Mouse (Mus musculus) neural tube, embryonic 11.5 days (tissue): ENCODE measurements at regions not wholly inside any gene's neighbourhood (a gene's known extent, or its start where the extent isn't known, plus 50 kb on each side); places are given as distances from the start of the nearest gene placed in this dataset.

Experiments
- ATAC-seq: fragments of 200-750 bp; cut with Nextera tagmentation; 2 replicates; pipeline ENCODE4 v1.8.0; 2017; ENCODE audit warnings: moderate number of reproducible peaks, mild to moderate bottlenecking, moderate TSS enrichment, moderate library complexity; ENCODE audit not compliant: insufficient read depth, low FRiP score, low TSS enrichment
- DNase-seq: peaks from one replicate; pipeline ENCODE4 v3.0.0-alpha.2; 2015; ENCODE audit warnings: low spot score
- H3K27ac ChIP-seq: fragments of 300-500 bp; sonication (generic); 2 replicates; pipeline ENCODE4 v1.5.1; 2014; ENCODE audit warnings: low read depth, mild to moderate bottlenecking, low read length
- H3K27me3 ChIP-seq: fragments of 300-500 bp; sonication (generic); 2 replicates; pipeline ENCODE4 v1.6.1; 2014; ENCODE audit warnings: mild to moderate bottlenecking, low read length, mixed read lengths; ENCODE audit not compliant: control insufficient read depth, insufficient read depth
- H3K36me3 ChIP-seq: fragments of 300-500 bp; sonication (generic); 2 replicates; pipeline ENCODE4 v1.6.1; 2014; ENCODE audit warnings: mild to moderate bottlenecking, low read length, moderate library complexity, mixed read lengths; ENCODE audit not compliant: control insufficient read depth, insufficient read depth
- H3K4me1 ChIP-seq: fragments of 300-500 bp; sonication (generic); 2 replicates; pipeline ENCODE4 v1.6.1; 2014; ENCODE audit warnings: low read length, mixed read lengths; ENCODE audit not compliant: control insufficient read depth, insufficient read depth
- H3K4me2 ChIP-seq: fragments of 300-500 bp; sonication (generic); 2 replicates; pipeline ENCODE4 v1.6.1; 2014; ENCODE audit warnings: low read depth, mild to moderate bottlenecking, moderate library complexity
- H3K4me3 ChIP-seq: fragments of 300-500 bp; sonication (generic); 2 replicates; pipeline ENCODE4 v1.5.1; 2014; ENCODE audit warnings: low read depth, low read length
- H3K9ac ChIP-seq: fragments of 300-500 bp; sonication (generic); 2 replicates; pipeline ENCODE4 v1.6.1; 2014; ENCODE audit warnings: mild to moderate bottlenecking, low read length
- H3K9me3 ChIP-seq: fragments of 300-500 bp; sonication (generic); 2 replicates; pipeline ENCODE4 v1.6.1; 2016; ENCODE audit warnings: low read length; ENCODE audit not compliant: control insufficient read depth
- WGBS: fragments of 180-500 bp; shearing (Covaris S2); extraction: QIAGEN DNeasy Blood & Tissue Kit; methylation state at CpG from one replicate; pipeline ENCODE4 v1.1.7; 2014; 5-methylcytosine and 5-hydroxymethylcytosine counted together

DNA sequence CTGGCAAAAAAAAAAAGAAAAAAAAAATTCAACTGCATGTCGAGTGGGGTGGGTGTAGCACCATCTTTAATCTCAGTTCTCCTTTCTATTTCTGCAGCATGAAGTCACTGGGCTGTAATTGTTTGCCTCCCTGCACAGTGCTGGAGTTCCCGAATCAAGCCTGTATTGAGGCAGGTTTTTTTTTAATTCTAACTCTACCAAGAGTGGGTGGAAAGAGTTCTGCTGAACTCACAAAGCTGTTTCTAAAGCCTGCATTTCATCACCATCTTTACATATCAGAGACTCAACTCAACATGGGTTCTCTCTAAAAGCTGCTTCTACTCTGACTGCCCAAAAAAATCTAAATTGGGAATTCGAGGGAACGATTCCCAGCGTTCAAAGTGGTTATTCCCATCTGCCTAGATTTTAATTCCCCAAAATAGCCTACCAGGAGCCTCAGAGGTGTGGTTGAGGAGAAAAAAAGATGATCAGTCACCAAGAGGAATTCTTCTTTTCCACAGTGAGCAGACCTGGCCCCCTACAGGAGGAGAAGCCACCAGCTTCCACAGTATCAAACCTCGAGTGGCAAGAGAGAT lies 160.4 kb upstream of the Cdh5 start:
- no peak for DNase-seq
- no peaks in the 10 kb centered on the region for H3K4me1 ChIP-seq
- no peaks in the 10 kb centered on the region for H3K27me3 ChIP-seq
- H3K9me3 ChIP-seq: no peaks in the 10 kb centered on the region
- no peak overlapping the region for H3K4me2 ChIP-seq
- H3K4me3 ChIP-seq: no peak overlapping the region
- 89% methylated on average over 6 of the region's 6 CpGs for WGBS
- no peak for ATAC-seq
- no peak overlapping the region for H3K27ac ChIP-seq
- H3K9ac ChIP-seq: no peak overlapping the region
- no peaks in the 10 kb centered on the region for H3K36me3 ChIP-seq

DNA sequence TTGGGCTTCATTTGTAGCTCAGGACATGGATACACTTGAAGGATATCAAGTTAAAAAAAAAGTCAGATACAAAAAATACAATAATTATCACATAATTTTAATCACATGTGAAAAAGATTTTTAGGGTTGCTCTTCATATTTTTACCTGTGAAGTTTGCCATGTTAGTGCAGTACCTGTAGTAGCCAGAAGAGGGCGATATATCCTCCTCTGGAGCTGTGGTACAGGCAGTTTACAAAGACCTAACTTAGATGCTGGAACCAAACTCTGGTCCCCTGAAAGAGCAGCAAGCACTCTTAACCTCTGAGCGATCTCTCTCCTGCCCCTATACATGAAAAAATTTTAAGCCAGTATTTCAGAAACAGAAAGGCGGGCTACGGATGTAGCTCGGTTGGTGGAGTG lies 153.0 kb upstream of the Cdh5 start:
- WGBS: 75% methylated on average over 5 of the region's 5 CpGs
- H3K9me3 ChIP-seq: no peaks in the 10 kb centered on the region

DNA sequence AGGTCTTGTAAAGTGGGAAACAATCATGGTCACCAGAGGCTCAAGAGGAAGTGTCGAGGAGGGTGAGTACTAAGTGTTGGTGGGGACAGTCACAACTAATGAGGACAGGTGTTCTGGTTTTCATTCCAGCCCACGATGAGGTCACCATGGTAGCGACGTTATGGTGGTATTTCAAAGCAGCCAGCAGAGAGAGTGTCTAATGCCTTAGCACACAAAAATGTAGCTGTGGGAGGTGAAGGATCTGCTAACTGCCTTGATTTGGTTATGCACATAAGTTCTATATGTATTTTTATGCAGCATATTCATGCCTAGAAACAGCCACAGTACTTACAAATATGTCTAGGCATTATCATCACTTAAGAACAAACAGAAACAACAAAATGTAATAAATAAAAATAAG lies 151.0 kb upstream of the Cdh5 start:
- H3K4me2 ChIP-seq: no peak overlapping the region
- no peak overlapping the region for H3K27ac ChIP-seq
- ATAC-seq (no peak), DNase-seq (no peak)
- H3K4me3 ChIP-seq: no peak overlapping the region
- no peak overlapping the region for H3K9ac ChIP-seq
- H3K4me1 ChIP-seq: no peaks in the 10 kb centered on the region
- no peaks in the 10 kb centered on the region for H3K36me3 ChIP-seq
- WGBS: 85% methylated on average over 4 of the region's 4 CpGs
- H3K9me3 ChIP-seq: no peaks in the 10 kb centered on the region
- H3K27me3 ChIP-seq: no peaks in the 10 kb centered on the region

More for the DNA sequence above, 153.0 kb upstream of the Cdh5 start:
- no peak overlapping the region for H3K4me3 ChIP-seq
- no peak overlapping the region for H3K4me2 ChIP-seq
- ATAC-seq: no peak
- H3K9ac ChIP-seq: no peak overlapping the region
- no peaks in the 10 kb centered on the region for H3K36me3 ChIP-seq
- no peaks in the 10 kb centered on the region for H3K27me3 ChIP-seq
- DNase-seq: no peak
- H3K4me1 ChIP-seq: no peaks in the 10 kb centered on the region
- no peak overlapping the region for H3K27ac ChIP-seq

DNA sequence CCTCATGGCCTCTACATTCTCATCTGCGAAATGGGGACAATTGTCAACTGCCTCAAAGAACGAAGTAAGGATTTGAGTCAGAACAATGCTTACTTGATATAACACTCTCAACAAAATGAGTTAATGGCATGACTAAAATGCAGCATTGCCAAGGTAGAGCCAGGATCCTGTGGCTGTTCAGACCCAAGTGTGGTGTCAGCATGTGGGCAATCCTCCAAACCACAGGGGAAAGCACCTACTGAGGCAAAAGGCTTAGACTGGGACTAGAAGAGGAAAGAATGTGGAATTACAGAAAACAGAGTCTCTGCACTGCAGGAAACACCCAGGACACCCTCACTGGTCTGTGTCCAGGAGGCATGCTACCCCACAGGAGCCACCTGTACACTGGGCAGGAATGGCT lies 147.8 kb upstream of the Cdh5 start:
- Histone ChIP-seq H3K9ac (no peak overlapping the region), H3K27ac (no peak overlapping the region), H3K27me3 (no peaks in the 10 kb centered on the region), H3K4me3 (no peak overlapping the region), H3K4me1 (no peaks in the 10 kb centered on the region), H3K4me2 (no peak overlapping the region), H3K9me3 (no peaks in the 10 kb centered on the region), H3K36me3 (no peaks in the 10 kb centered on the region)
- ATAC-seq: no peak
- 94% methylated on average over 2 of the region's 2 CpGs for WGBS
- DNase-seq: no peak

DNA sequence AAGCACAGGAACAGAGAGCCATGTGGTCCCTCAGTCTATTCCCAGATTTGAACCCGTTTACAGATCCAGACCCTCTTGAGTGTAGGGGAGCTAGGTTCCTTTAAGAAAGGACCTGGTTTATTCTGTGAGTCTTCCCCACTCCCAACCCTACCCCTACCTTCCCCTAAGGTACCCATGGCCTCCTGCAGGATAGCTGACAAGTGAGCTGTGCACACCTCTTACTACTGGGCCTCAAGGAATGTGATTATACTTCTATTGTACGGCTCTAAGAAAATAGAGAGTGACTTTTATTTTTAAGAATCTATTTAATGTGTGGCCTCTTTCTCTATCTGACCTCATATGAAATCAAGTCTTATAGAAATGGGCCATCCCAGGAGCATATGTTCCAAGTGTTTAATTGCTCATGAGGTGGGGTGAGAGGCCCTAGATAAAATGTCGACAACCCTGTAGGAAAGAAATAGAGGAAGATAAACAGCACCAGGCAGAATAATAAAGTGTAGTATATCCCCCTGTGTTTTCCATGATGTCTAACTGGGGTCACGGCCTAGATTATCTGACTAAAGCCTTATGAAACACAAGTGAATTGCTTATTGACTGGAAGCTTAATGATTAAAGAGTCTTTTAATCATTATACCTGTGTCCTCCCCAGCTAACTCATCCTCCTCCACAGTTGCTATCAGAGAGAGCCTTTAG lies 145.7 kb upstream of the Cdh5 start:
- Histone ChIP-seq H3K4me3 (no peak overlapping the region), H3K27me3 (no peaks in the 10 kb centered on the region), H3K36me3 (no peaks in the 10 kb centered on the region), H3K27ac (no peak overlapping the region), H3K9ac (no peak overlapping the region), H3K4me2 (no peak overlapping the region), H3K4me1 (no peaks in the 10 kb centered on the region), H3K9me3 (no peaks in the 10 kb centered on the region)
- WGBS: 87% methylated on average over 4 of the region's 4 CpGs
- DNase-seq: no peak
- no peak for ATAC-seq

DNA sequence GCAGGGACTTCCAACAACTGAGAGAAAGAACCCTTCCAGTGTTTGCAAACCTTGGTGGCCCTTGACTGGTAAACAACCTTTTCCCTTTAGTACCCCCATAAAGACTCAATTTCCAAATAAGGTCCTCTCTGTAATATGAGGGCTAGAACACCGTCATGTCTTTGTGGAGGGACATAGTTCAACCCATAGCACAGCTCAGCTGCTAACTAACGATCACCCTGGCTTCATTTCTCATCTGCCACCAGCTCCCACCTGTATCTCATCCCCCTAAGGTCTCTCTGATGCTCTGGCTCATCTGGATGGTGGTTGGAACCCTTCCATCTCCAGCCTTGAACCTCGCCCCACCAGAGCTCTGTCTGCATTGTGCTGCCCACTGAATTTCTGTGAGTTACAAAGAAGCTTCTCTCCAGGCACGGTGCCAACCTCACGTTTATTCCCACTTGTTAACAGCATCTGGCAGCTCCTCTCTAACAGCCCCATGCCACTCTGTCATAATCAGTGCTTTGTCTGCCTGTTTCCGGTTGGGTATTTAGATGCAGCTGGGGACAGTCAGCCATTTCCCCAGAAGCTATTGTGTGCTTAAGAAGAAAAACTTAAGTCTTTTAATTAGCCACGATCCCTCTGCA lies 137.0 kb upstream of the Cdh5 start:
- H3K4me3 ChIP-seq: no peak overlapping the region
- DNase-seq: no peak
- ATAC-seq: no peak
- H3K9ac ChIP-seq: no peak overlapping the region
- H3K27me3 ChIP-seq: no peaks in the 10 kb centered on the region
- H3K4me2 ChIP-seq: no peak overlapping the region
- no peak overlapping the region for H3K27ac ChIP-seq
- 66% methylated on average over 7 of the region's 7 CpGs for WGBS
- no peaks in the 10 kb centered on the region for H3K4me1 ChIP-seq
- H3K36me3 ChIP-seq: no peaks in the 10 kb centered on the region
- no peaks in the 10 kb centered on the region for H3K9me3 ChIP-seq

DNA sequence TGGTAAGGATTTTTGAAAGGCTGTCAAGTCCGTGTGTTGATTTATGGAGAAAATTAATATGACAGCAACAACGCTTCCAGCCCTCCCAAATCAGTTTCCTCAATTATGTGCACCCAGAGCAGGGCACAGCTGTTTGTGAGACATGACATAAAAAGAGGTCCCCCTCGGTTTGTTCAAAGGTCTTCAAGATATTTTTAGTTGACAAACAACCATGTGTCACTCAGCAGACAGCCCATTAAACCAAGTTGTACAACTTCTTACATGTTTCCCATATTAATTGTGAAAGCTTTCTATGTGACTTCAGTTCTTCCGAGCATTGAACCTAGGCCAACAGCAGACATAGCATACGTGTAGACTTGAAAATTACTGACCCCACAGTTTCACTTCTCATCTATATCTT lies 131.5 kb upstream of the Cdh5 start:
- Histone ChIP-seq H3K4me1 (no peaks in the 10 kb centered on the region), H3K4me3 (no peak overlapping the region), H3K27me3 (no peaks in the 10 kb centered on the region), H3K9me3 (no peaks in the 10 kb centered on the region), H3K9ac (no peak overlapping the region), H3K4me2 (no peak overlapping the region), H3K27ac (no peak overlapping the region), H3K36me3 (no peaks in the 10 kb centered on the region)
- ATAC-seq (no peak), DNase-seq (no peak)
- WGBS: 87% methylated on average over 5 of the region's 5 CpGs

DNA sequence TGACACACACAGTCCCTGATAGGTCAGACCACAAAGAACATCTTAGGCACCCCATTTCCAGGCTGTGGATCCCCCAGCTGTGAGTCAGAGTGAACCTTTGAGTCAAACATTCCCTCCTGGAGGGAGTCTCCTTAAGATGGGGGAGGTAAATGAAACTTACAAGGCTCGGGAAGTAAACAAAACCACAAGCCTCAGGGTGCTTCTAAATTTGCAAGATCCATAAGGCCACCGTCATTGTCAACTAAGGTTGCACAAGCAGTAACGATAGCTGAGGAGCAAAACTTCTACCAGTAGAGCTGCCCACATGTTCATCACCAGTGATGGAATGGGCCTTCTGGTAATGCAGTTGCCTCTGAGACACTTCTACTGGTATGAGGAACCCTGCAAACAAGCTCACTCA lies 130.9 kb upstream of the Cdh5 start:
- Histone ChIP-seq H3K36me3 (no peaks in the 10 kb centered on the region), H3K27ac (no peak overlapping the region), H3K4me3 (no peak overlapping the region), H3K4me1 (no peaks in the 10 kb centered on the region), H3K9ac (no peak overlapping the region), H3K4me2 (no peak overlapping the region), H3K27me3 (no peaks in the 10 kb centered on the region), H3K9me3 (no peaks in the 10 kb centered on the region)
- ATAC-seq: no peak
- 84% methylated on average over 3 of the region's 3 CpGs for WGBS
- DNase-seq: no peak

DNA sequence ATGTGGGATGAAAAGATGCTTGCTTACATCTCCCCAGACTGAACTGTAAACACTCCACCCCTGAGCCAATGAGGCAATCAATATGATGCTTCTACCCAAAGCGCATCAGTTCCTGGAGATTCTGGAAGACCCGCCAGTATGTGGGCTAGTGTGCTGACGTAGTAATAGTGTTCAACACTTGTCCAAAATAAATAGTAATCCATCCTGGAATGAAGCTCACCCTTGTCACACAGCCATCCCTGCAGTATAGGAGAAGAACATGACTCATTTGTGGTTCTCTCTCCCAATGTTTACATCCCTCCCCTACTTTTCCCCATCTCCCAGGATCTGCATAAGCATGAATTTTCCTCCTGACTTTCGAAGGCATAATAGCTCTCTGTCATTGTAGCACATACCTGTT lies 130.5 kb upstream of the Cdh5 start:
- Histone ChIP-seq H3K9ac (no peak overlapping the region), H3K4me3 (no peak overlapping the region), H3K9me3 (no peaks in the 10 kb centered on the region), H3K4me1 (no peaks in the 10 kb centered on the region), H3K36me3 (no peaks in the 10 kb centered on the region), H3K27ac (no peak overlapping the region), H3K27me3 (no peaks in the 10 kb centered on the region), H3K4me2 (no peak overlapping the region)
- 91% methylated on average over 4 of the region's 4 CpGs for WGBS
- ATAC-seq (no peak), DNase-seq (no peak)
